Mouse (Mus musculus): ENCODE results near the gene Arhgap27.

DNA sequence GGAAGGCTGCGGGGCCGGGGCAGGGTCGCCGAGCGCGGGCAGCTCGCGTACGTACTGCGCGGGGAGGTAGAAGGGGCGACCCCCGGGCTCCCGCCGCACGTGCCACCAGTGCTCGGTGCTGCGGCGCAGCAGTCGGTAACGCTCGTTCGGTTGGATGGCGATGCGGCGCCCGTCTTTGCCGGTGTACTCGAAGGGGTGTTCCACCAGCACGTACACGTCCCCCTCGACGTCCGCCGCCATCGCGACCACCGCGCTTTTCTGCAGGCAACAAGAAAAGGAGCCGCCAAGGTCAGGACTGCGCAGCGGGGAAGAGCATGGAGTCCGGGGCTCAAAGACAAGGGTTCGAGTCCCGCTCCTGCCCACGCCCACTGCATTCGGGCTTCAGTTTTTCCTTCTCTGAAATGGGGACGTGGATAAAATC lies 2.8 kb downstream of the Arhgap27 start:
- TF ChIP-seq POLR2A (IDR thresholded peaks at IDR 0.05; ENCODE audit: low read depth, low read length) (no peak), CTCF (IDR thresholded peaks at IDR 0.05; ENCODE audit: borderline replicate concordance, insufficient read depth, low read length) (no peak)

All from embryonic fibroblast, embryonic 13.5 days (primary cell).